8 mouse cellular contexts compared by ENCODE assay signal in the genomic region with DNA sequence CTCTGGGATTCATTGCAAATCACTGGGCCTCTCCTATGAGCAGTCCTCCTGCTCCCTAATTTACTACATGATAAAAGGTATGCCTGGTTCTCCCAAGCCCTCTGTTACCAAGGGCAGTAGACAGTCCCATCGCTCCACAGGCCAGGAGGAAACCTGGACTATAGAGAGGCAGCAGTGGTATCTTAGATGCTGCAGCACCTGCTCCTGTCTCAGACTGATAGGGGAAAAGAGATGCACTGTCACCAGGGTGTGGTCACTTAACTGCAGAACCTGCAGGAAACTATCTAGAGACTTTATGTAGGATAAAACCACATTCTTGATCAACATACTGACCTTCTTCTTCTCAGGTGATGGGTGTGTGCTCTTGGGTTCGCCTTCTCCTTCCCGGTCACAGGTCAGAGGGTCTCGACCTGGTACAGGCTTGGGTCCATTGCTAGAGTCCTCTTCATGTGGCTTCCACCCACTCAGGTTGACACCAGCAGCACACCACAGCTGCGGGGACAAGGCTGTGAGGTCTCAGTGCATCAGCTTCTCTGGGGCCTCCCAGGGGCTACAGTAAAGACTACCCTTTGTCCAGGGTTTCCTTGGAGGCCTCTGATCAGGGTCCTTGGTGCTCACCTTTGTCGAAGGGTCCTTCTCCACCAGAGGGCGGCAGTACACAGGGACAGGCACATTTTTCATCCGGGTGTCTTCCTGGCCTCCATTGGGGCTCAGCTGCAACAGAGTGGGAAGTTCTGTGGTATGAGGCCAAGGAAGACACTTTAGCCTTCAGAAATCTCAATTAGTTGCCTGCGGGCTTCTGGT. TPM values are rescaled to one million over a fixed set of nuclear protein-coding genes. Genes with fewer than 3 reads are reported as not detected.
A peak's percentile ranks its signal among the peaks of the same experiment; 100 is the strongest.
DNase-seq lines count a peak whose midpoint lies in the region; ATAC-seq and TF ChIP-seq lines count a peak whose summit lies in the region.

No protein-coding gene starts in this region.

- H3K4me2 ChIP-seq in intestine, embryonic 15.5 days (replicated peaks) = no peak overlapping the region

- peak; percentile 64 to 72 for DNase-seq in cerebellum, postnatal 10 days
- no peak for DNase-seq in cerebellum, adult 11 months
- DNase-seq in thymus, adult 2 months = peak; percentile 50
- DNase-seq in thymus, postnatal 0 days (ENCODE audit: low spot score) = no peak
- peak; percentile 54 to 77 for DNase-seq in spleen, postnatal 36 days (ENCODE audit: low spot score in 2 of 2)
- DNase-seq in urinary bladder, postnatal 25 days (ENCODE audit: low spot score) = no peak
- no peak for DNase-seq in layer of hippocampus, postnatal 14 days (ENCODE audit: low spot score in 2 of 2)

- no peaks in the 10 kb centered on the region for H3K9me3 ChIP-seq in intestine, embryonic 15.5 days

- TF ChIP-seq CTCF in thymus, adult 2 months (IDR thresholded peaks at IDR 0.05; ENCODE audit: borderline replicate concordance, control insufficient read depth, extremely low read depth, insufficient read depth, low read length, poor library complexity) = peak; percentile 31; the same call in 1 of the 2 replicates

- no peaks in the 10 kb centered on the region for H3K27me3 ChIP-seq in thymus, adult 2 months (ENCODE audit: control insufficient read depth, insufficient read depth, low read length)
- no peaks in the 10 kb centered on the region for H3K27me3 ChIP-seq in intestine, embryonic 15.5 days (replicated peaks)

- peaks cover 77% of the 10 kb centered on the region for H3K36me3 ChIP-seq in thymus, adult 2 months (ENCODE audit: control insufficient read depth, insufficient read depth, low read length)
- H3K36me3 ChIP-seq in intestine, embryonic 15.5 days = peaks cover 88% of the 10 kb centered on the region

- no peaks in the 10 kb centered on the region for H3K4me1 ChIP-seq in thymus, adult 2 months (replicated peaks; ENCODE audit: control insufficient read depth, insufficient read depth, low read length)
- peaks cover under 1% of the 10 kb centered on the region; the same call in 1 of the 2 replicates for H3K4me1 ChIP-seq in intestine, embryonic 15.5 days (replicated peaks)

- 80% methylated on average over 9 of the region's 9 CpGs for WGBS in thymus, adult 2 months
- 65% methylated on average over 9 of the region's 9 CpGs for WGBS in intestine, embryonic 15.5 days

- H3K9ac ChIP-seq in intestine, embryonic 15.5 days = no peak overlapping the region

- ATAC-seq in intestine, embryonic 15.5 days = peak; percentile 61; the same call in 1 of the 2 replicates

- no peak for TF ChIP-seq POLR2A in thymus, adult 2 months (IDR thresholded peaks at IDR 0.05; ENCODE audit: control insufficient read depth, extremely low read depth, insufficient read depth, low read length, poor library complexity)

- H3K4me3 ChIP-seq in thymus, adult 2 months (ENCODE audit: control insufficient read depth, insufficient read depth, low read length) = no peak overlapping the region
- no peak overlapping the region for H3K4me3 ChIP-seq in intestine, embryonic 15.5 days (replicated peaks)

- no peak overlapping the region for H3K27ac ChIP-seq in thymus, adult 2 months (ENCODE audit: control insufficient read depth, insufficient read depth, low read length)
- H3K27ac ChIP-seq in intestine, embryonic 15.5 days = no peak overlapping the region

RNA-seq across cellular contexts. Expression of a gene that starts 6.6 kb away (rescaled TPM):
- 63.3 and 76.7 TPM in 2 replicates for polyA plus RNA-seq in thymus, adult 2 months (2012; rRNA removed)
- polyA plus RNA-seq in thymus, postnatal 0 days (2015; fragmentation: Nextera tagmentation; extraction: Ambion mirVana) = 47.7 and 57.2 TPM in 2 replicates
- 71.7 and 85.4 TPM in 2 replicates for polyA plus RNA-seq in intestine, embryonic 15.5 days (2015; fragmentation: Nextera tagmentation; extraction: Ambion mirVana)
- 10 to 100 TPM; 48.6 to 53.8 TPM for total RNA-seq in layer of hippocampus, postnatal 14 days (2021)

RNA-seq across cellular contexts. Expression of a gene that starts 8.0 kb away (rescaled TPM):
- 146 and 152 TPM in 2 replicates for polyA plus RNA-seq in thymus, adult 2 months (2012; rRNA removed)
- polyA plus RNA-seq in thymus, postnatal 0 days (2015; fragmentation: Nextera tagmentation; extraction: Ambion mirVana) = 128 and 136 TPM in 2 replicates
- polyA plus RNA-seq in intestine, embryonic 15.5 days (2015; fragmentation: Nextera tagmentation; extraction: Ambion mirVana) = 111 and 117 TPM in 2 replicates
- 10 to 100 TPM; 73.0 to 76.3 TPM for total RNA-seq in layer of hippocampus, postnatal 14 days (2021)

RNA-seq across cellular contexts. Expression of a gene that starts 8.0 kb away (rescaled TPM):
- polyA plus RNA-seq in thymus, adult 2 months (2012; rRNA removed) = 48.2 and 55.3 TPM in 2 replicates
- polyA plus RNA-seq in thymus, postnatal 0 days (2015; fragmentation: Nextera tagmentation; extraction: Ambion mirVana) = 19.9 and 24.9 TPM in 2 replicates
- 27.3 and 27.4 TPM in 2 replicates for polyA plus RNA-seq in intestine, embryonic 15.5 days (2015; fragmentation: Nextera tagmentation; extraction: Ambion mirVana)
- total RNA-seq in layer of hippocampus, postnatal 14 days (2021) = 10 to 100 TPM; 66.9 to 83.2 TPM

RNA-seq across cellular contexts. Expression of a gene that starts 16.4 kb away (rescaled TPM):
- 274 and 285 TPM in 2 replicates for polyA plus RNA-seq in thymus, adult 2 months (2012; rRNA removed)
- 89.2 and 97.8 TPM in 2 replicates for polyA plus RNA-seq in thymus, postnatal 0 days (2015; fragmentation: Nextera tagmentation; extraction: Ambion mirVana)
- 32.0 and 33.4 TPM in 2 replicates for polyA plus RNA-seq in intestine, embryonic 15.5 days (2015; fragmentation: Nextera tagmentation; extraction: Ambion mirVana)
- total RNA-seq in layer of hippocampus, postnatal 14 days (2021) = 10 to 100 TPM; 40.9 to 41.2 TPM

RNA-seq across cellular contexts. Expression of a gene that starts 16.7 kb away (rescaled TPM):
- 88.8 and 96.1 TPM in 2 replicates for polyA plus RNA-seq in thymus, adult 2 months (2012; rRNA removed)
- polyA plus RNA-seq in thymus, postnatal 0 days (2015; fragmentation: Nextera tagmentation; extraction: Ambion mirVana) = 109 and 112 TPM in 2 replicates
- polyA plus RNA-seq in intestine, embryonic 15.5 days (2015; fragmentation: Nextera tagmentation; extraction: Ambion mirVana) = 51.5 and 57.9 TPM in 2 replicates
- total RNA-seq in layer of hippocampus, postnatal 14 days (2021) = 10 to 100 TPM; 37.7 to 43.4 TPM

Comparison
In these comparisons a context has a peak if more than half of its experiments do, and no peak if none do; other contexts are left out.
1. DNase-seq: peak in cerebellum, postnatal 10 days (2 of 2), thymus, adult 2 months (single experiment) and spleen, postnatal 36 days (2 of 2); none in cerebellum, adult 11 months (single experiment), thymus, postnatal 0 days (single experiment), urinary bladder, postnatal 25 days (single experiment) and layer of hippocampus, postnatal 14 days (0 of 2).